ENCODE assay signal across 24 mouse cellular contexts in the genomic region with DNA sequence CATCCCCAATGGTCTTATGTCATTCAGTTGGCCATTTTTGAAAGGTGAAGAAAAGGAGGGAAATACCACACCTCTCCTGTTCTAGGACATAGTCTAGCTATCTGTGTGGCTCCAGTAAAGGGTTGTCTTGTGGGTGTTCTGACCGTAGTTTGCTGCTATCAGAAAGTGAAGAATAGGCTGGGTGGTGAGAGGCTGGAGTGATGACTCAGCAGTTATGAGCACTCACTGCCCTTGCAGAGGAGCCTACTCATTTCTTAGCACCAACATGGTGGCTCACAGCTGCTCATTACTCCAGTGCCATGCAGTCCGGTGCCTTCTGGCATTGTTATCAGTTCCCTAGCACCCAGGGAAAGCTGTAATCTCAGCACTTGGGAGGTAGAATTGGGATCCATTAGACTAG.
DNase-seq lines count a peak whose midpoint lies in the region; ATAC-seq and TF ChIP-seq lines count a peak whose summit lies in the region.
"Had no signal": no experiment of that assay in that cellular context is flagged by ENCODE, and none has a peak within 500 bp of the region (broad histone marks: within the 10 kb centered on the region; RNA-seq: fewer than 3 reads in every experiment).

No protein-coding gene starts in this region.

- TF ChIP-seq EP300 in CH12.LX (IDR thresholded peaks at IDR 0.05; ENCODE audit: low read length), result no peak

- no peaks in the 10 kb centered on the region for H3K27me3 ChIP-seq in heart, embryonic 11.5 days (ENCODE audit: control insufficient read depth, insufficient read depth, low read length)
- H3K27me3 ChIP-seq in CH12.LX (replicated peaks), result no peaks in the 10 kb centered on the region
- H3K27me3 ChIP-seq in liver, embryonic 15.5 days, result no peaks in the 10 kb centered on the region
- H3K27me3 ChIP-seq: embryonic facial prominence, embryonic 15.5 days; forebrain, embryonic 12.5 days; kidney, embryonic 15.5 days; neural tube, embryonic 15.5 days had no signal

- TF ChIP-seq CTCF in CH12.LX (conservative IDR thresholded peaks at IDR 0.05 in 1 of 2, IDR thresholded peaks at IDR 0.05 in 1 of 2; ENCODE audit: low read depth in 2 of 2, low read length in 2 of 2), result no peak

- no peaks in the 10 kb centered on the region for H3K79me2 ChIP-seq in CH12.LX (replicated peaks; ENCODE audit: control insufficient read depth, extremely low read depth, insufficient read depth, poor library complexity, severe bottlenecking)

- dilution Hi-C loops in CH12.LX (cut with MboI; ENCODE audit: extremely low pct_ligation_motif_present, extremely low pct_unique_long_range_greater_than_20kb, low sequenced_read_pairs), result no loop called here

- H3K36me3 ChIP-seq in heart, embryonic 11.5 days (ENCODE audit: control insufficient read depth, insufficient read depth, low read length), result no peaks in the 10 kb centered on the region
- H3K36me3 ChIP-seq in CH12.LX (replicated peaks in 1 of 2; ENCODE audit: control insufficient read depth in 1 of 2, insufficient read depth in 1 of 2, low read length in 1 of 2), result no peaks in the 10 kb centered on the region
- no peaks in the 10 kb centered on the region for H3K36me3 ChIP-seq in liver, embryonic 15.5 days (replicated peaks)
- H3K36me3 ChIP-seq: embryonic facial prominence, embryonic 15.5 days; forebrain, embryonic 12.5 days; kidney, embryonic 15.5 days; neural tube, embryonic 15.5 days had no signal

- 45% methylated on average over 2 of the region's 2 CpGs for WGBS in heart, embryonic 11.5 days (ENCODE audit: insufficient replicate concordance)
- 47% methylated on average over 2 of the region's 2 CpGs for WGBS in liver, embryonic 15.5 days (ENCODE audit: insufficient replicate concordance)

- ATAC-seq in heart, embryonic 11.5 days (replicated peaks; ENCODE audit: insufficient number of reproducible peaks, low FRiP score, low TSS enrichment), result peak; percentile 81
- peak; percentile 42; the same call in 1 of the 2 replicates for ATAC-seq in liver, embryonic 15.5 days (ENCODE audit: insufficient read depth)
- ATAC-seq in monocyte, adult 5-6 weeks (replicated peaks; ENCODE audit: insufficient number of reproducible peaks, low FRiP score, low TSS enrichment, poor library complexity, severe bottlenecking), result no peak
- ATAC-seq: CD4-positive, CD25-positive, alpha-beta regulatory T cell, adult 4 months; hindbrain, embryonic 16.5 days had no signal

- no peak overlapping the region for H3K9ac ChIP-seq in heart, embryonic 11.5 days (ENCODE audit: low read depth, low read length)
- H3K9ac ChIP-seq in CH12.LX (ENCODE audit: insufficient read depth, low read depth), result no peak overlapping the region
- H3K9ac ChIP-seq in liver, embryonic 15.5 days, result no peak overlapping the region
- H3K9ac ChIP-seq: embryonic facial prominence, embryonic 15.5 days; forebrain, embryonic 12.5 days; kidney, embryonic 15.5 days; neural tube, embryonic 15.5 days had no signal

- H3K4me3 ChIP-seq in heart, embryonic 11.5 days (ENCODE audit: low read depth, low read length), result no peak overlapping the region
- H3K4me3 ChIP-seq in CH12.LX (replicated peaks in 1 of 3; ENCODE audit: low read depth in 2 of 3, low read length in 2 of 3, poor library complexity in 1 of 3), result no peak overlapping the region
- H3K4me3 ChIP-seq in liver, embryonic 15.5 days (replicated peaks), result no peak overlapping the region
- H3K4me3 ChIP-seq: embryonic facial prominence, embryonic 15.5 days; forebrain, embryonic 12.5 days; kidney, embryonic 15.5 days; neural tube, embryonic 15.5 days had no signal

- H3K9me3 ChIP-seq in heart, embryonic 11.5 days (replicated peaks; ENCODE audit: control insufficient read depth, low read length), result peaks cover 2% of the 10 kb centered on the region; the same call in 1 of the 2 replicates
- H3K9me3 ChIP-seq in CH12.LX (replicated peaks; ENCODE audit: low read length), result no peaks in the 10 kb centered on the region
- H3K9me3 ChIP-seq in liver, embryonic 15.5 days (replicated peaks), result no peaks in the 10 kb centered on the region
- H3K9me3 ChIP-seq: embryonic facial prominence, embryonic 15.5 days; forebrain, embryonic 12.5 days; kidney, embryonic 15.5 days; neural tube, embryonic 15.5 days had no signal

- H3K4me2 ChIP-seq in heart, embryonic 11.5 days, result no peak overlapping the region
- no peak overlapping the region for H3K4me2 ChIP-seq in CH12.LX (ENCODE audit: insufficient read depth, low read depth, poor library complexity, severe bottlenecking)
- no peak overlapping the region for H3K4me2 ChIP-seq in liver, embryonic 15.5 days
- H3K4me2 ChIP-seq: embryonic facial prominence, embryonic 15.5 days; forebrain, embryonic 12.5 days; kidney, embryonic 15.5 days; neural tube, embryonic 15.5 days had no signal

- TF ChIP-seq RAD21 in CH12.LX (IDR thresholded peaks at IDR 0.05; ENCODE audit: low read depth, low read length), result no peak

- H3K27ac ChIP-seq in heart, embryonic 11.5 days (ENCODE audit: low read depth, low read length), result no peak overlapping the region
- no peak overlapping the region for H3K27ac ChIP-seq in CH12.LX (ENCODE audit: insufficient read depth, low read depth)
- H3K27ac ChIP-seq in liver, embryonic 15.5 days (replicated peaks), result no peak overlapping the region
- H3K27ac ChIP-seq: embryonic facial prominence, embryonic 15.5 days; forebrain, embryonic 12.5 days; kidney, embryonic 15.5 days; neural tube, embryonic 15.5 days had no signal

- no peak for DNase-seq in heart, adult 18-20 months
- DNase-seq in CH12.LX (ENCODE audit: extremely low read depth), result no peak
- DNase-seq in NIH3T3 (ENCODE audit: low read depth), result peak; percentile 7
- DNase-seq in cerebellum, postnatal 25 days, result no peak
- DNase-seq: adrenal gland, postnatal 10 days; cerebellum, adult 9-10 months; gastrocnemius, postnatal 10 days; heart, postnatal 14 days; kidney, adult 18-20 months; kidney, postnatal 25 days; lung, postnatal 4 days; midbrain, embryonic 14.5 days; retina, postnatal 1 day; right cerebral cortex, postnatal 14 days; thymus, postnatal 4 days had no signal

- H3K4me1 ChIP-seq in heart, embryonic 11.5 days (ENCODE audit: control insufficient read depth, insufficient read depth, low read length), result no peaks in the 10 kb centered on the region
- H3K4me1 ChIP-seq in CH12.LX (ENCODE audit: control insufficient read depth in 1 of 2, insufficient read depth in 2 of 2), result peaks cover under 1% of the 10 kb centered on the region in 2 experiments; a peak in 2 of 4 replicates
- H3K4me1 ChIP-seq in liver, embryonic 15.5 days (replicated peaks), result no peaks in the 10 kb centered on the region; the same call in 1 of the 2 replicates
- H3K4me1 ChIP-seq: embryonic facial prominence, embryonic 15.5 days; forebrain, embryonic 12.5 days; kidney, embryonic 15.5 days; neural tube, embryonic 15.5 days had no signal

- TF ChIP-seq POLR2A in CH12.LX (IDR thresholded peaks at IDR 0.05; ENCODE audit: low read depth, low read length), result no peak

- in situ Hi-C loops in CH12.LX (cut with MboI; ENCODE audit: low pct_ligation_motif_present, low pct_unique_long_range_greater_than_20kb, low sequenced_read_pairs), result no loop called here

TF ChIP-seq in CH12.LX, 34 proteins besides CTCF, POLR2A, EP300 and RAD21:
- TF ChIP-seq TBP (conservative IDR thresholded peaks at IDR 0.05; ENCODE audit: low read depth, low read length) (no peak), UBTF (IDR thresholded peaks at IDR 0.05; ENCODE audit: low read depth, low read length) (no peak), MAFK (IDR thresholded peaks at IDR 0.05; ENCODE audit: insufficient replicate concordance, low read length) (peak; percentile 92), ZMIZ1 (IDR thresholded peaks at IDR 0.05; ENCODE audit: low read depth, low read length) (no peak), MEF2A (IDR thresholded peaks at IDR 0.05; ENCODE audit: borderline replicate concordance, low read depth, low read length) (no peak), SMC3 (IDR thresholded peaks at IDR 0.05; ENCODE audit: low read depth, low read length) (no peak), ZNF384 (IDR thresholded peaks at IDR 0.05; ENCODE audit: low read depth, low read length) (no peak), KAT2A (IDR thresholded peaks at IDR 0.05; ENCODE audit: insufficient replicate concordance, low read length) (no peak)
